Mouse (Mus musculus) cerebellum, postnatal 36 days (tissue): ENCODE data around the gene Itpkb.

Experiments used
- DNase-seq, 2 experiments: peaks; one replicate each; pipeline ENCODE4 v3.0.0; 2021 to 2022; ENCODE audit warnings: mixed read lengths in 2 of 2

Itpkb gene

DNA sequence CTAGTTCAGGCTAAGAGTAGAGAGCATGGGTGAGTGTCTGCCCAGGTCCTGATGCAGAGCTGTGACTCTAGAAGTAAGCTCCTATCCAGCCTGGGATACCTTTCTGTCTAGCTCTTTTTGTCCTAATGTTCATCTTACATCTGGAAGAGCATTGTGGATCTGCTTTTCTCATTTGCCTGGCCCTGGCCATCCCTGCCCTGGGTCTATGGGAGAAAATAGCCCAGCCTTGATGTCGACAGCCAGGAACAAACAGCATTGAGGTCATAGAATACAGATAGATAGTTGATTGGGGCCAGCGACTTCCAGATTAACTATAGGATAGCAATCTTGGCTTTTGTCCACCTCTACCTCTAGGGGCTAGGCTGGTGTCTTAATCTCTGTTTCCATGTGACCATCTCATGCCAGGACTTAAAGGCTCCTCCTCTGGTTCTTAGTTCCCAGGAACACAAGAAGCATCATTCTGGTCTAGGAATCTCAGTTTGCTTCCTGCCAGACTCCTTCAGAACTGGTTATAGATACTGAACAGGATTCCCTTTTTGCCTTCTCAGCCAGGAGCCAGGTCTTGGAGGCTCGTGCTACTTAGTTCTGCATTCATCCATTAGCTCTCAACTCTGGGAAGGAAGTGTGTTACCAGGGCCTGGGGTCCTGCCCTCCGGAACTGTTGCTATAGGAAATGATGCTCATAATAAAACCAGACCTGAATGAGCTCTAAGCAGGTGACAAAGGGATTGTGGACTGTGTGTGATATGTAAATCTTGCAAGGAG lies 70.6 kb downstream of the Itpkb start:
- no peak for DNase-seq

DNA sequence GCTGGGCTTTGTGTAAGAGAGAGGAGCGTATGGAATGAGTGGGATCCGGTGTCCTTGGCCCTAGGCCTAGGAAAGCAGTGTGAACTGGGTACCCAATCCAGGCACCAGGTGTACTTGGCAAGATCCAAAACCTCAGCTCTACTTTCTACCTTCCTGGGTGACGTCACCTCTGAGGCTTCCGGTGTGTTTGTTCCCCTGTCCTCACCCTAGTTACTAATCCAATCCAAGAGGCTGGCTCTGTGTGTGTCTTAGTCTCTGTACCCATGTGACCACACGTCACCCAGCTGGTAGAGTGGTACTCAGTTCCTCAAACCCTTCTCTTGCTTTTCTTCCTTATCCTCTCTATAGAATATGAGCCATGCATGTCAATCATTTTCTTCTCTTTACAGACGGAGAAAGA lies 71.4 kb downstream of the Itpkb start:
- no peak for DNase-seq

DNA sequence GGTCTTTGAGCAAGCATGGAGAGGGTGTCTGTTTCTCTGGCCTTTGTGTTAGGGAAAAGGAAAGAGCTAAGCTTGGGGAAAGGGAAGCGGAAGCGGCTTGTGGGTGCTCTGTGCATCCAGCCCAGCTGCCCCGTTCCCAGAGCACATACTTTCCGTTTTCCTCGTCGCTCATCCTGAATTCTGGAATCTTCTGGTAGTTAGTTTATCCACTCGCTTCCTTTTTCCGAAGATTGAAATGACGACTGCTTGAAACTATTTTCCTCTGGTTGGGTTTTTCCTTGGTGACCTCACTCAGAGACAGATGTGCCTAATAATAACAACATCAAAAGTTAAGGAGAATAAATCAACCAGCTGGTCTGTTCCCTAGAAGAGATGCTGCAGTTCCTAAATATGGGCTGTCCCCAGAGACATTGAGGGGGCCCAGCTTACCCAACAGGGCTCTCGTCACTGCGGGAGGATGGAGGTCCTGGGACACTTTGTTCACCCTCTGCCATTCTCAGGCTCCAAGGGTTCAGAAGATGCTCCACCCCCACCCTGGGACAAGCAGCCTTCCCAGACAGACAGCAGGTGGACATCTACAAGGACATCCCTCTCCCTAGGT lies 72.3 kb downstream of the Itpkb start:
- no peak for DNase-seq

GRCm38 (mm10) chr1:180403357-180403693 lies 73.0 kb downstream of the Itpkb start:
- DNase-seq: no peak

DNA sequence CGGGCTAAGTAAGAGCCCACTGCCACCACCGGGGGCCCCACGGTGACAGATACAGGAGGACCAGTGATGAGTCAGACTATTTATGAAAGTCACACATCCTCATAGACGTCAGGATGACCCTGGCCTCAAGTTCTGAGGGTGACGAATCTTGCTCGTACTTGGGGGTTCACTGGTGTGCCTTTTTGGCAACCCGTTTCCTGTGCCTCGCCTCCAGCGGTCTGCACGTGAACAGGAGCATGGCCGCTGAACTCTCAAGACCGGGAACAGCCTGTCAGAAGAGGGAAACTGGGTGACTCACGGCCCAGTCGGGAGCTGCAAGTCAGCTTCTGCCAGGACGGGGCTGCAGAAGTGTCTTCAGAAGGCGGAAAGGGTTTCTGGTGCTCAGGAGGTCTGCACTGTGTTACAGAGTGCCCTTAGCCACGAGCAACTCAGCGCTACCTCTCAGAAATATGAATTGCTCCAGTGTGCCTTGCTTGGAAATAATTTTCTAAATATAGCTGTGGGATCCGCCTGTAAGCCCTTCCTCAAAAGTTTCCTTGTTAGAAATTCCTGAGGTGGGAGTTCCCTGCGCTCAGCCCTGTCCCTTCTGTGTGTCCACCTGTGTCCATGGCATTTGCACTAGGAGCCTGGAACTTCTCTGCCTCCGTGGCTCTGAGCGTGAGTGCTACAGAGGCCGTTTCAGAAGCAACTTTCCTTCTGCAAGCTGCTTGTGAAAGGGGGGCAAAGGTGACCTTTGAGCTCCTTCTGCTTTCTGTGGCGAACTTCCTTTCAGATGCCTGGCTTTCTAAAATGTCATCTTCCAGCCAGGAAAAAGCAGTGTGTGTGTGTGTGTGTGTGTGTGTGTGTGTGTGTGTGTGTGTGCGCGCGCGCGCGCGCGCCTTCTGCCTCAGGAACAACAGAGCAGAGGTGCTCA lies 73.7 kb downstream of the Itpkb start:
- no peak for DNase-seq

GRCm38 (mm10) chr1:180404706-180405105 lies 74.4 kb downstream of the Itpkb start:
- DNase-seq: no peak

DNA sequence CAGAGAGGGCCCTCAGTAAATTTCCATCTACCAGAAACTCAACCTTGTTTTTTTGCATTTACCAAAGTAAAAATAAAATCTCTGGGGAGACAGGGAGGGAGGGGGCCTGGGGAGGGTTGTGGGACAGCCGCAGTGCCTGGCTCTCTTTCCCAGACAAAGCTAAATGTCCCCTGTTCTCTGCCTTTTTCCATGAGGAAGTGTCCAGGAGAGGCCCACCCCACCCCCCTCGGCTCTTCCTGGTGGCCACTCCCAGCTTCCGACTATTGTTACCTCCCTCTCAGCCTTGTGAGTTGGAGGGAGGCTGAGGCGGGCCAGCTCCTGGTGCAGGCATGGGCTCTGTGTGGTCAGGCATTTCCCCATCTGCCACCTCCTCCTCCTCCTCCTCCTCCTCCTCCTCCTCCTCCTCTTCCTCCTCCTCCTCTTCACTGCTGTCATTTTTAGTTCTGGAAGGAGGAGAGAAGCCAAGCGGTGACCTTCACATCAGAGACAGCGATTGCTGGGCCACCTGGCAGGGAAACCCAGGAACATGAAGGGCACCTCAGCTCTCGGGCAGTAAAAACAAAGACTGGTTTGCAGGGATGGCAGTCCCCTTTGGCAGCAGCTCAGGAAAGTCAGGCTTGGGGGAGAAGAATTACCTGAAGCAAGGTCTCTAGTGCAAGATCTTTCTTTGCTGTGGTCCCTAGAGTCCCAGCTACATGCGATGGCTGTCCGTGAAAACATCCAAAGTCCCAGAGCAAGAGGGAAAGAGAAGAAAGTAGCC lies 75.5 kb downstream of the Itpkb start:
- no peak for DNase-seq

GRCm38 (mm10) chr1:180406336-180407035 lies 76.2 kb downstream of the Itpkb start:
- DNase-seq: no peak

GRCm38 (mm10) chr1:180407171-180407671 lies 76.9 kb downstream of the Itpkb start:
- DNase-seq: peak; percentile 74

DNA sequence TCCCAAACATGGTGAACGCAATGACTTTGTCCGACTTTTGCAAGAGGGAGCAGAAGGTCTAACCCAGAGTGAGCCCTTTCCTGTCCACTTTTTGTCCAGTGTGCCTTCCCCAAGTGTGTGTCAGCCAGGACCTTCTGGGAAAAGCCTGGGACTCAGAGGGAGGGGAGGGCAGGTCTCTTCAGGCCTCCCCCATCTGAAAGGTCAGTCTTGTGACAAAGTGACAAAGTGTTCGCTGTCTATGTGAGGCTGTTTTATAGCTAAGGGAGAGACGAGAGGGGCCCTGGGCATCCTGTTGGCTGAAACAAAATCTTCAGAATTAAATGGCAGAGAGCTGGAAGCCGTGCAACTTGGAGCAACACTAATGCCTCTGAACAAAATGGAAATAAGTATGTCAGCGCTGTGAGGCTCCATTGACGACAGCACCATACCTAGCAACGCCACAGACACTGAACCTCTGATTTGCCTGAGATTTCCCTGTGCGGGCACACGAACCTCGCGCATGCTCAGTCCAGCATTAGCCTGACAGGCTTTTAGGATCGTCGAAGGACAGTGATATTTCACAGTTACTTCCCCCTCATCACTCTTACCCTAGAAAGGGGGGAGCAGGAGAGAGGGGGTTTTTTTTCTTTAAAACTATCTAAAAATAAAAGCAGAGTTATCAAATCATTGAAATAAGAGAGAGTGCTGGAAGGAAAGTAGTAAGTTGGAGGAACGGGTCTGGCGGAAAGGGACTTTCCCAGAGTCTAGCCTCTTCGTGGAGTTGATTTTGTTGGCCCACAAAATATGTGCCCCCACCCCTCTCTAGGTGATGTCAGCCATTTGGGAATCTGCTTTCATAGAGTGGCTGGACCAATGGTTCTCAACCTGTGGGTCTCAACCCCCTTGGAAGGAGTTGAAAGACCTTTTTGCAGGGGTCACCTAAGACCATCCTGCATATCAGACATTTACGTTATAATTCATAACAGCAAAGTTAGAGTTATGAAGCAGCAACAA lies 77.7 kb downstream of the Itpkb start:
- no peak for DNase-seq

DNA sequence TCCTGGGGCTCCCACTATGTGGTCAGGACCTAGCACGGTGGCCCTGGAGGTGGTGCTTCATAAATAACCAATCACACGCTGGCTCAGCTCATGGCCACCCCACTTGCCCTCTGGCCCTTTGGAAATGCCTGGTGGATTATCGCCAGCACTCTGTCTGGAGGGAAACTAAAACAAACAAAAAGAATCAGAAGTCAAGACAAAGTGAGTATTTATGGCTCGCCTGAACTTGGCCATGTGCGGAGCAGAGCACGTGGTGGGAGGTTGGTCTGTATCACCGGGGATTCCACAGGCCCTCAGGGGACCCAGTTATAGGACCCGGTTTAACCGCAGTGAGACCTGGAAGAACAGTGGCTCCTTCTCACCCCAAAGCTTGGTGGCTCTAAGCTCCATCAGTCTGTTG lies 78.5 kb downstream of the Itpkb start:
- DNase-seq: no peak

GRCm38 (mm10) chr1:180409771-180410170 lies 79.5 kb downstream of the Itpkb start:
- DNase-seq: no peak

DNA sequence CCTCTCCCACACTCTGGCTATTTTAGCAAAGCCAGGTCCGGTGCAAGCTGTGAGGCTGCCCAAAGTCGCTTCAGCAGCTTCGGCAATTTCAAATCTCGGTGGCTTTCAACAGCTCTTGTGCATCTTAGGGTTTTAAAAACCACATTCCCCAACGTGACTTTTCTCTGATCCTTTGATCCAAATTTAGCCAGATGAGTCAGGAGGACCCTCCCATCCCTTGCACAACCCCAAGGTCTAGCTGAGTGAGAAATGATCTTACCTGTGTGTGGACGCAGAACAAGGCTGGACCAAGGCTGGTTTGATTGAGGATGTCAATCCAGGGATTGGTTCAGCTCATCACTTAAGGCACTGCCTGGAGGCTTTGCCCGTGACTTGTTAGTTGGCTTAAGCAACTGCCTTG lies 80.0 kb downstream of the Itpkb start:
- DNase-seq: no peak

GRCm38 (mm10) chr1:180415064-180415463 lies 84.8 kb downstream of the Itpkb start:
- no peak for DNase-seq

DNA sequence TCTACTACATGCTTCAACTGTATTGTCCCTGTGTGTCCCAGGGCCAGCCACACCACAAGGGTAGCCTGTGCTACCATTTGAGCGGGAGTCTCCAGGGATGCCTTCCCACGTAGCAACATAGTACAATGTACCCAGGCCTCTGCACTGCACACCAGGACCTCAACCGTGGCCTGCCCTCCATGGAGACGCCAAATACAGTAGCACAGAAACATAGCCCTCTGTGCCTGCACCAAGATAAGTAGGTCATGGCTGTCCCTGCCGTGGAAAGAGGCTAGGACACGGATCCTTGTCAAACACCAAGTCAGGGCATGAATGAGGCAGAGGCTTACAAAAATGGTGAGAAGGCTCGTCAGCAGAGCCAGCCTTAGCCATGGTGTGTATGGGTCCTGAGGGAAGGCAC lies 85.6 kb downstream of the Itpkb start:
- DNase-seq: no peak

- no peak for DNase-seq
Observed at GRCm38 (mm10) chr1:180417118-180417517, 86.8 kb downstream of the Itpkb start.

DNA sequence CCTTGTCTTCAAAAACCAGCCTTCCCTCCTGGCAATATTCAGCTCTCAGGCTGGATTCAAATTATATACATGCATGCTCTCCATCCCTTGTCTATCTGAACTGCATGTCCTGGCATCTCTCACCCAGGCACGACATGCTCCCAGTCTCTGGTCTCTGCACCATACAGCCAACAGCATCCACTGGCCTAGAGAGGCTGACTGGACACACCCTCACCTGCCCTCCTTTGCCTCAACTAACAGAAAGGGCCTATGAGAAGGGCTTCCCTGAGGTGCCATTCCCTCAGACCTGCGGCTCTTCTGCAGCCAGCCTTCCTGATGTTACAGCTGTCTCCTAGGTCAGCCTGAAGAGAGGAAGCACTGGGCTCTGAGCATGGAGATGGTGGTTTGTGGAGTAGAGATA lies 88.8 kb downstream of the Itpkb start:
- DNase-seq: no peak

DNA sequence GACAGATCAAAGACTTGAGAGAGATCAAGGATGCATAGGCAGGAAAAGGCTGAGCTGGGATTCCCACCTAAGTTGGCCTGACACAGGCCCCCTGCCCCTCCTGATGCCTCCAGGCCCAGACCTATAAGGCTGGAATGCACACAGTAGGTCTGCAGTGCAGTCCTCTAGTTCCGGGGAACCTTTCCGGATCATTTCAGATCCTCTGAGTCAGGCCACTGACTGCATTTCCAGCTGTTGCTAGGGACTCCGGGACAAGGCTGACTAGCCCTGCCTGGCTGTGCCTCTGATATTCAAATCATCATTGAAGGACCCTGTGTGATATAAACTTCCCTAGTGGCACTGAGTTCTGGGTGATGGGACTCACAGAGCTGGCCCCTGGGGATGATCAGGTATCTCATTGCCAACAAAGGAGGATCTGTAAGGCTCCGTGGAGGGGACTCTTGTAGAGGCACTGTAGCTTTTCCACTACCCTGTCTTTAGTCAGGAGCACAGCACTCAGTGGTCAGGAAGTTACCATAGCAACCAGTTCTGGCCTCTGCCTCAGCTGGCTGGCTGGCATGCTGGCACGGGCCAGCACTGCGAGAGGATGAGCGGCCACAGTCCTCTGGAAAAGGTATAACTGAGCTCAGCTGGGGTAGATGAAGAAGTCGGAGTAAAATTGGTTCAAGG lies 90.3 kb downstream of the Itpkb start:
- DNase-seq: peak in 1 of 2 experiments; percentile 49

DNA sequence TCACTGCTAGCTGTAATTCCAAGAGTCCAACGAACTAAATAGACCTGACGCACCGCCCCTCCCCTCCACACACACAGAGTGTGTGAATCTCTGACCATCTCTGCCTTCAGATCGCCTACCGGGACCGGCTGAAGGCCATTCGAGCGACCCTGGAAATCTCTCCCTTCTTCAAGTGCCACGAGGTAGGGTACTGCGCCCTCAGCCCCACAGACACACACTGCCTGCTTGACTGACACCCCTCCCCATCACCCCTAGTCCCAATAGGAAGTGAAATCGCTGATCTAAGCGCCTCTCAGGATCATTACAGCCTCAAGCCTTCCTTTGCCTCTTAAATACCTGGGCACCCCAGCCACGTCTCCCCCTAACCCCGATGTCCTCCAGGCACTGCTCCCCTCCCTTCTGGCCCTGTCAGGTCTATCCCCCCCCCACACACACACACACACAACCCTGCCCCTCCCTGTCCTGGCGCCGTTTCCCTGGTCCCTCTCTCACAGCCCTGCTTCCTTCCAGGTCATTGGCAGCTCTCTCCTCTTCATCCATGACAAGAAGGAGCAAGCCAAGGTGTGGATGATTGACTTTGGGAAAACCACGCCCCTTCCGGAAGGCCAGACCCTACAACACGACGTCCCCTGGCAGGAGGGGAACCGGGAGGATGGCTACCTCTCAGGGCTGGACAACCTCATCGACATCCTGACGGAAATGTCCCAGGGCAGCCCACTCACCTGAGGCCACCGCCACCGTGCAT lies 91.1 kb downstream of the Itpkb start:
- DNase-seq: no peak
